Mouse (Mus musculus) erythroblast, embryonic 14.5 days (primary cell): ENCODE measurements around the gene Myadml2.

Source experiments
- GATA1 ChIP-seq: IDR thresholded peaks from 2 replicates; pipeline ENCODE4 v1.6.1; 2012; ENCODE audit warnings: low read length, inconsistent platforms, mixed read lengths
- TAL1 ChIP-seq: IDR thresholded peaks from 3 replicates; pipeline ENCODE4 v1.6.1; 2012; ENCODE audit warnings: low read length, inconsistent platforms, mixed read lengths

GRCm38 (mm10) chr11:120617519-120618112 is 30.3 kb downstream of the Myadml2 start, which contains the start of gene Pcyt2:
- TF ChIP-seq GATA1, result no peak
- no peak for TF ChIP-seq TAL1
